Mouse (Mus musculus) cerebellum, adult 9-11 months (tissue): ENCODE measurements around the gene Dcaf11.
A peak's percentile ranks its signal among the peaks of the same experiment; 100 is the strongest.

Experiments used
- DNase-seq: peaks from one replicate; pipeline ENCODE4 v3.0.0; 2022

Dcaf11 gene

GRCm38 (mm10) chr14:55585566-55585960 lies 25.8 kb downstream of the Dcaf11 start:
- DNase-seq, result peak; percentile 51

DNA sequence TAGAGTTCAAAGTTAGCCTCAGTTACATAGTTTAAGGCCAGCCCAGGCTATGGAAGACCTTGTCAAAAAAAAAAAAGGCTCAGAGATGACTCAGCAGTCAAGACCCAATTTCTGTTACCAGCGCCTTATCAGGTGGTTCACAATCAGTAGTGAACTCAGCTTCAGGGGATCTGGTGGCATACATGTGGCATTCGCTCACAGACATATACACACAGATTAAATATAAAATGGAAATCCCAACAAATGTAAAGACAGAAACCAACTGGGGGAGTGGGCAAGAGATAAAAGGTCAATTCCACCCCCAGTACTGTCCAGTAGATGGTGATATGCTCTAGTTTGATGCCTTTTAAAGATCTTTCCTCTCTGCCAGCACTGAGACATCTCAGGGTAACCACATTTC lies 26.3 kb downstream of the Dcaf11 start:
- no peak for DNase-seq

- DNase-seq, result peak; percentile 29
These were observed 29.5 kb downstream of the Dcaf11 start for GRCm38 (mm10) chr14:55589271-55589670.

- peak; percentile 42 for DNase-seq
These were observed 30.1 kb downstream of the Dcaf11 start for GRCm38 (mm10) chr14:55589771-55590448.

DNA sequence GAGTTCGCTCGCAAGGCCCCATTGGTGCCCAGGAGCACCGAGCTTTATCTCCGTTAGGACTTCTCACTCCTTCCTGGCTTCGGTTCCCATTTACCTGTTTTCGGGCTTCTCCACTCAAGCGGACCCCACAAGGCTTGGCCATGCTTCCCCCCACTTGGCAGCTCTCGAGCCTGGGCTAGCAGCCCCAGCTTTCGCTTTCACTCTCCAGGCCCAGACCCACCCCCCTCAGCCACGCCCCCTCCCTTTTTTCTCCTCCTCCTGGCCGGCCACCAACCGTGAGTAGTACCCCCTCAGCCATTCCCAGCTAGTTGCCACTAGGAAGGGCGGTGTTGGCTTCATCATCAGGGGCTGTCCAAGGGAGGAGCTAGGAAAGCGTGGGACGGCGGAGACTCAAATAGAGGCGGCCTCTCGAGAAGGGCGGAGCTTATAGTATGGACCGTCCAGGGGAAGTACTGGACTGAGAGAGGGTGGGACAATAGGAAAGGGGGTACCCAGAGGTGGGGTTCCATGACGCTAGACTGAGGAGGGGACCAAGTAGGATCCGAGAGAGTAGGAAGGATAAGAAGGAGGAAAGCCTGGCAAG lies 31.0 kb downstream of the Dcaf11 start, which contains the start of gene Psme2:
Psme2 (minus strand) TSS at position 366 of the 583 bp plus-strand sequence.
- peak; percentile 92 for DNase-seq

- peak; percentile 95 for DNase-seq
These were observed 31.6 kb downstream of the Dcaf11 start, which contains the start of gene Rnf31 for GRCm38 (mm10) chr14:55591331-55591891. Gene Rnf31 (plus strand): TSS chr14:55591708.

DNA sequence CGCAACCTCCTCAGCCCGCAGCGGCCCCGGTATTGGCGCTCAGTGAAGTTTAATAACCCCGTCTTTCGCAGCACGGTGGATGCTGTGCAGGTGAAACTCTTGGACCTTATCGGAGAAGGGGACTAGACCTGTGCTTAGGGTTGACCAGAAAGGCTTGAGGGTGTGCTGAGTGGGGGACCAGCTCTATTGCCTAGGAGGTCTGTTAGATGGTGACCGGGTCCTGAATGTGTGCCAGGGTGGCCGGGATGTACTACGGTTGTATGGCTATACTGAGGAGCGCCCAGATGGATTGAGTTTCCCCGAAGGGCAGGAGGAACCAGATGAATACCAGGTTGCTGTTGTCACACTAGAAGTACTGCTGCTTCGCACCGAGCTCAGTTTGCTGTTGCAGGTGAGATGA lies 32.4 kb downstream of the Dcaf11 start:
- peak; percentile 68 for DNase-seq

- no peak for DNase-seq
These were observed 36.4 kb downstream of the Dcaf11 start for GRCm38 (mm10) chr14:55596036-55596690.

GRCm38 (mm10) chr14:55598521-55599390 lies 39.0 kb downstream of the Dcaf11 start:
- no peak for DNase-seq

GRCm38 (mm10) chr14:55603271-55603632 lies 43.4 kb downstream of the Dcaf11 start, which contains the start of gene Irf9:
Gene Irf9 (plus strand): TSS chr14:55603571.
- no peak for DNase-seq

GRCm38 (mm10) chr14:55603633-55604576 lies 44.1 kb downstream of the Dcaf11 start:
- DNase-seq, result peak; percentile 87

DNA sequence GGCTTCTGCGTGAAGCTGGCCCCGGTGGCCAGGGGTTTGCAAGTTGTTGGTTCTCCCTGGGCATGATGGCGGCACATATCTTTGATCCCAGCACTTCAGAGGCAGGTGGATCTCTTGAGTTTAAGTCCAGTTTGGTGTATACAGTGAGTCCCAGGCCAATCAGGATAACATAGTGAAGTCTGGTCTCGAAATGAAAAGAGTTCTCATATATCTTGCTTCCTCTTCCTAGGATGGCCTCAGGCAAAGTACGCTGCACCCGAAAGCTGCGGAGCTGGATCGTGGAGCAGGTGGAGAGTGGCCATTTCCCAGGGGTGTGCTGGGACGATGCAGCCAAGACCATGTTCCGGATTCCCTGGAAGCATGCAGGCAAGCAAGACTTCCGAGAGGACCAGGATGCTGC lies 45.0 kb downstream of the Dcaf11 start:
- no peak for DNase-seq

- DNase-seq, result no peak
These were observed 46.1 kb downstream of the Dcaf11 start for GRCm38 (mm10) chr14:55605743-55606459.

- DNase-seq, result no peak
These were observed 48.5 kb downstream of the Dcaf11 start for GRCm38 (mm10) chr14:55608339-55608738.

DNA sequence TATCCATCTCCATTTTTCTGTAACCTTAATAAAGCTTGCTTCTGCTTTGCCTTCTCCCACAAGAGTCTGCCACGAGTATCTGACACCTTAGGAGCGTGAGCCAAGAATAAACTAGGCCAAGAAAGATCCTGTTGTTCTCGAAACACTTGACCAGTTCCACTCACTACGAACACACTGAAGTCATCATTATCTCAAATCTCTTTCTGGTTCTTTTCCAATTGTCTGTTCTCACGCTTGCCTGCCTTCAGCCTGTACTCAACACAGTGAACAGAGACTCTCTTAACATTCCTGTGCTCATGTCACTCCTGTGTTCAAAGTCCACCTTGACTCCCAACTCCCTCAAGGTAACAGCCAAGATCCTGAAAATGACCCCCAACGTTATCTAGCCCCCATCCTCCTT lies 53.5 kb downstream of the Dcaf11 start:
- DNase-seq, result no peak

DNA sequence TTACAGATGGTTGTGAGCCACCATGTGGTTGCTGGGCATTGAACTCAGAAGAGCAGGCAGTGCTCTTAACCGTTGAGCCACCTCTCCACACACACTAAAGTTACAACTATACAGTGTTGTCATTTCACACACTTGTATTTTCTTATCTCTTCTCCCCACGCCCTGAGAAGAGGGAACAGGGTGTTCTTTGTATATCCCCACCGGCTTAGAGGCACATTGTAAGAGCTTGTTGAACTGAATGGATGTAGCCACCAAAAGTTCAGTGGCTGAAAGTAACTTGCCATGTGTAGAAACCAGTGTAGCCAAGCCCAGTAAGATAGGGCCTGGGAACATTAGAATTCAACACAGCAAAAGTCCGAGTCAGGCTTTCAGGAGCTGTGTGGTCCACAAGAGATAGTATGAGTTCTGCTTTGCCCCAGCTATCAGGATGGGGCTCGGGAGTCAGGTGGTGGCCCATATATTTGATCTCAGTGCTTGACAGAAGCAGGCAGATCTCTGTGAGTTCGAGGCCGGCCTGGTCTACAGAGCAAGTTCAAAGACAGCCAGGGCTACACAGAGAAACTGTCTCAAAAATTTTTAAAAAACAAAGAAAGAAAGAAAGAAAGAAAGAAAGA lies 54.9 kb downstream of the Dcaf11 start:
- no peak for DNase-seq

GRCm38 (mm10) chr14:55615876-55616275 lies 56.1 kb downstream of the Dcaf11 start:
- no peak for DNase-seq

DNA sequence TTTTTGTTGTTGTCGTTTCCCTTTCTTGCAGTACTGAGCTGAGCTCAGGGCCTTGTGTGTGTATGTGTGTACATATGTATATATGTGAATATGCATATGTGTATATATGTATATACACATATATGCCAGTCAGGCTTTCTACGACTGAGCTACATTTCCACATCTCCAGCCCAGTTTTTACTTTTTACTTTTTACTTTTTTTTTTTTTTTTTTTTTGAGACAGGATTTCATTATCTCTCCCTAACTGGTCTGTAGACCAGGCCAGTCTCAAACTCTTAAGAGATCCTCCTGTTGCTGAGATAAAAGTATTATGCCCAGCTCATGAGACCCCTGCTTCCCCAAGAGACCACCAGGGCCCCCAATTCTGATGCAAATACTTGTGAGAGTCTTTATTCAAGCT lies 57.0 kb downstream of the Dcaf11 start:
- DNase-seq, result no peak

DNA sequence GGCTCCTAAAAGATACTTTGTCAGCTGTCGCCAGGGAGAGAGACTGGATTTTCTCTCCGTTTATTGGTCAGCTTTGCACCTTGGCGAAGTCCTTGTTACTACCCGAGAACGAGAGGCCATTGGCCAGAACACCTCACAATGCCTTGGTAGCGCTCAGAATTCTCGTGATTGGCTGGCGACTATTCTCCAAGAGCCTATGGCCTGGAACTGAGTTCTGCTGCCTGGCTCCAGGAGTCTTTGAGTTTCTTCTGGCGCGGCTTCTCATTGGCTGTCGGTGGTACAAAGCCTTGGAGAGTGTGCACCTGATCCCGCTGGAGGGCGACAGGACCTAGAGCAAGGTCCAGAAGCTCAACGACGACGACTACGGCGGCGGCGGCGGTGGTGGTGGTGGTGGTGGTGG lies 58.0 kb downstream of the Dcaf11 start, which contains the start of gene Rec8:
Rec8 (plus strand) TSS at position 216 of the 400 bp plus-strand sequence.
- peak; percentile 90 for DNase-seq

DNA sequence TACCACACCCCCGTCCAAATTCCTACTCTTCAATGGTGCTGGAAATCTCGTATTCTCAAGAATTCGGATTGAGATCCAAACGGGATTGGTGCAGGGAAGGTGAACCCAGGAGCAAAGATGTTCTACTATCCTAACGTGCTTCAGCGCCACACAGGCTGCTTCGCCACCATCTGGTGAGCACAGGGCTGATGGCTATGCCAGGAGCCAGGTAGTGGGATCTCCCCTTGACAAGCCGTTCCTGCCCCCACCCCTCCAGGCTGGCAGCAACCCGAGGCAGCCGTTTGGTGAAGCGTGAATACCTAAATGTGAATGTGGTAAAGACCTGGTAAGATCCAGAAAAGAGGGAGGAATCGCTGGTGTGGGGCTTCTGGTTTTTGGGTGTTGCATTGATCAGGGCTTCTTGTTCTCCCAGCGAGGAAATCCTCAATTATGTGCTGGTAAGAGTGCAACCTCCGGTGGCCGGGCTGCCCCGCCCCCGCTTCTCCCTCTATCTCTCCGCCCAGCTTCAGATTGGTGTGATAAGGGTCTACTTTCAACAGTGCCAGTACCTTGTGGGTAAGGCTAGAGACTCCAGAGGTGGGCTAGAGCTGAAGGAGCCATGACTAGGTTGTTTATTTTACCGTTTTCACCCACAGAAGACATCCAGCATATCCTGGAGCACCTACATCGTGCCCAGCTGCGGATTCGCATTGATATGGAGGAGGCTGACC lies 58.8 kb downstream of the Dcaf11 start:
- DNase-seq, result peak; percentile 57
